Mouse (Mus musculus) erythroblast, embryonic 14.5 days (primary cell): ENCODE measurements around the gene Bcas1.

Experiments
- GATA1 ChIP-seq: IDR thresholded peaks from 2 replicates; pipeline ENCODE4 v1.6.1; 2012; ENCODE audit warnings: low read length, inconsistent platforms, mixed read lengths
- TAL1 ChIP-seq: IDR thresholded peaks from 3 replicates; pipeline ENCODE4 v1.6.1; 2012; ENCODE audit warnings: low read length, inconsistent platforms, mixed read lengths

GRCm38 (mm10) chr2:170319533-170320463 is 107.8 kb downstream of the Bcas1 start:
- TF ChIP-seq TAL1, result no peak; the same call in 2 of the 3 replicates
- no peak for TF ChIP-seq GATA1
